9 mouse cellular contexts compared by ENCODE assay signal in the genomic region with DNA sequence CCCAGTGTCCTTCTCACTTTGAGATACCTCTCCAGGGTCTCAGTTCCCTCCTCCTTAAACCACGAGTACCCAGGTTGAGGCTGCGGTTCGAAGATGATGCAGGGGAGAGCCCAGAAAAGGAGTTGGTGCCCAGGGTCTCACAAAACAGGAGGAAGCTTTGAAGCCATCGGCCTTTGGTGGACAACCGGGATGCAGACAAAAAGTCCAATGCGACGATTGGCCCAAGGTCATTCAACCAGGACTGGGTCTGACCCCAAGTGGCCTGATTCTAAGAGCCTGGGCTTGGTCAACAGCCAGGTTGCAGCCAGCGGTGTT. TPM values are rescaled to one million over a fixed set of nuclear protein-coding genes. Genes with fewer than 3 reads are reported as not detected.
DNase-seq lines count a peak whose midpoint lies in the region; ATAC-seq and TF ChIP-seq lines count a peak whose summit lies in the region.
"Had no signal": no experiment of that assay in that cellular context is flagged by ENCODE, and none has a peak within 500 bp of the region (broad histone marks: within the 10 kb centered on the region; RNA-seq: fewer than 3 reads in every experiment).

No protein-coding gene starts in this region.

- peak overlapping the region; percentile 97 for H3K4me2 ChIP-seq in embryonic facial prominence, embryonic 15.5 days (replicated peaks)
- H3K4me2 ChIP-seq in neural tube, embryonic 13.5 days = peak overlapping the region; percentile 84

- TF ChIP-seq CTCF in layer of hippocampus, adult 2 months (conservative IDR thresholded peaks at IDR 0.05) = no peak

- no peaks in the 10 kb centered on the region for H3K36me3 ChIP-seq in embryonic facial prominence, embryonic 15.5 days
- peaks cover 4% of the 10 kb centered on the region; the same call in 1 of the 2 replicates for H3K36me3 ChIP-seq in limb, embryonic 10.5 days
- H3K36me3 ChIP-seq in neural tube, embryonic 13.5 days = peaks cover 6% of the 10 kb centered on the region; the same call in 1 of the 2 replicates

- DNase-seq in layer of hippocampus, adult 2 months (ENCODE audit: low spot score in 2 of 2) = no peak
- no peak for DNase-seq in layer of hippocampus, postnatal 14 days (ENCODE audit: low spot score in 2 of 2)
- DNase-seq in limb, embryonic 10.5 days (ENCODE audit: low spot score) = peak; percentile 54
- DNase-seq in cerebellum, adult 9-10 months = no peak
- no peak for DNase-seq in ovary, postnatal 36 days (ENCODE audit: low spot score)
- DNase-seq in layer of hippocampus, adult 9-10 months (ENCODE audit: low spot score) = no peak

- peak overlapping the region; percentile 92 for H3K4me3 ChIP-seq in layer of hippocampus, adult 2 months
- H3K4me3 ChIP-seq in embryonic facial prominence, embryonic 15.5 days (replicated peaks) = peak overlapping the region; percentile 50
- H3K4me3 ChIP-seq in limb, embryonic 10.5 days = peak overlapping the region; percentile 48
- H3K4me3 ChIP-seq in neural tube, embryonic 13.5 days = peak overlapping the region; percentile 43

- WGBS in embryonic facial prominence, embryonic 15.5 days = 20% methylated on average over 8 of the region's 8 CpGs
- WGBS in limb, embryonic 10.5 days = 17% methylated on average over 8 of the region's 8 CpGs
- WGBS in neural tube, embryonic 13.5 days = 13% methylated on average over 8 of the region's 8 CpGs

- peaks cover 73% of the 10 kb centered on the region for H3K27me3 ChIP-seq in embryonic facial prominence, embryonic 15.5 days
- H3K27me3 ChIP-seq in limb, embryonic 10.5 days (ENCODE audit: low read depth, poor library complexity, severe bottlenecking) = peaks cover 83% of the 10 kb centered on the region
- H3K27me3 ChIP-seq in neural tube, embryonic 13.5 days = peaks cover 76% of the 10 kb centered on the region

- H3K9me3 ChIP-seq in embryonic facial prominence, embryonic 15.5 days (replicated peaks) = no peaks in the 10 kb centered on the region
- no peaks in the 10 kb centered on the region for H3K9me3 ChIP-seq in limb, embryonic 10.5 days (replicated peaks)
- no peaks in the 10 kb centered on the region for H3K9me3 ChIP-seq in neural tube, embryonic 13.5 days

- H3K4me1 ChIP-seq in embryonic facial prominence, embryonic 15.5 days = peaks cover 55% of the 10 kb centered on the region
- peaks cover 58% of the 10 kb centered on the region for H3K4me1 ChIP-seq in limb, embryonic 10.5 days
- peaks cover 55% of the 10 kb centered on the region for H3K4me1 ChIP-seq in neural tube, embryonic 13.5 days (replicated peaks)

- no peak overlapping the region for H3K9ac ChIP-seq in embryonic facial prominence, embryonic 15.5 days
- 0 out of 2 replicates have a peak overlapping the region, but pooled peaks have one; percentile 69 for H3K9ac ChIP-seq in neural tube, embryonic 13.5 days

- ATAC-seq in embryonic facial prominence, embryonic 15.5 days (ENCODE audit: insufficient number of reproducible peaks, low FRiP score, low TSS enrichment, low read depth) = no peak
- no peak for ATAC-seq in neural tube, embryonic 13.5 days (ENCODE audit: low read depth)

- H3K27ac ChIP-seq in layer of hippocampus, adult 2 months = peak overlapping the region; percentile 93
- no peak overlapping the region for H3K27ac ChIP-seq in embryonic facial prominence, embryonic 15.5 days (replicated peaks)
- H3K27ac ChIP-seq in limb, embryonic 10.5 days = no peak overlapping the region
- no peak overlapping the region for H3K27ac ChIP-seq in neural tube, embryonic 13.5 days (replicated peaks)

RNA-seq across cellular contexts. Expression of a gene that starts 0.4 kb away (rescaled TPM):
- 10 to 100 TPM; 87.7 to 95.3 TPM for total RNA-seq in layer of hippocampus, adult 2 months (2021)
- total RNA-seq in layer of hippocampus, postnatal 14 days (2021) = 10 to 100 TPM; 45.5 to 53.6 TPM
- polyA plus RNA-seq in embryonic facial prominence, embryonic 15.5 days (2015; fragmentation: Nextera tagmentation; extraction: Ambion mirVana) = 4.1 TPM in 2 replicates
- 0.34 and 0.51 TPM in 2 replicates for polyA plus RNA-seq in limb, embryonic 10.5 days (2016; fragmentation: Nextera tagmentation; extraction: Ambion mirVana)
- polyA plus RNA-seq in neural tube, embryonic 13.5 days (2015; fragmentation: Nextera tagmentation; extraction: Ambion mirVana) = 0.64 and 0.99 TPM in 2 replicates
- total RNA-seq: common myeloid progenitor, adult 5-6 weeks had no signal

RNA-seq across cellular contexts. Expression of a gene that starts 7.6 kb away (rescaled TPM):
- total RNA-seq in layer of hippocampus, adult 2 months (2021) = 10 to 100 TPM; 93.6 to 97.7 TPM
- 10 to 100 TPM; 70.7 to 71.0 TPM for total RNA-seq in layer of hippocampus, postnatal 14 days (2021)
- 39.0 and 43.3 TPM in 2 replicates for polyA plus RNA-seq in embryonic facial prominence, embryonic 15.5 days (2015; fragmentation: Nextera tagmentation; extraction: Ambion mirVana)
- polyA plus RNA-seq in limb, embryonic 10.5 days (2016; fragmentation: Nextera tagmentation; extraction: Ambion mirVana) = 27.5 and 34.4 TPM in 2 replicates
- polyA plus RNA-seq in neural tube, embryonic 13.5 days (2015; fragmentation: Nextera tagmentation; extraction: Ambion mirVana) = 25.2 and 26.3 TPM in 2 replicates
- total RNA-seq: common myeloid progenitor, adult 5-6 weeks had no signal

RNA-seq across cellular contexts. Expression of a gene that starts 41.2 kb away (rescaled TPM):
- 10 to 100 TPM; 19.7 to 19.8 TPM for total RNA-seq in layer of hippocampus, adult 2 months (2021)
- 10 to 100 TPM; 21.9 to 28.1 TPM for total RNA-seq in layer of hippocampus, postnatal 14 days (2021)
- 28.8 and 29.4 TPM in 2 replicates for polyA plus RNA-seq in embryonic facial prominence, embryonic 15.5 days (2015; fragmentation: Nextera tagmentation; extraction: Ambion mirVana)
- 29.0 and 31.6 TPM in 2 replicates for polyA plus RNA-seq in limb, embryonic 10.5 days (2016; fragmentation: Nextera tagmentation; extraction: Ambion mirVana)
- polyA plus RNA-seq in neural tube, embryonic 13.5 days (2015; fragmentation: Nextera tagmentation; extraction: Ambion mirVana) = 26.2 and 32.7 TPM in 2 replicates

RNA-seq across cellular contexts. Expression of a gene that starts 41.6 kb away (rescaled TPM):
- total RNA-seq in layer of hippocampus, adult 2 months (2021) = 100 to 1,000 TPM; 333 to 394 TPM
- total RNA-seq in layer of hippocampus, postnatal 14 days (2021) = 100 to 1,000 TPM; 289 to 305 TPM
- 691 and 729 TPM in 2 replicates for polyA plus RNA-seq in embryonic facial prominence, embryonic 15.5 days (2015; fragmentation: Nextera tagmentation; extraction: Ambion mirVana)
- polyA plus RNA-seq in limb, embryonic 10.5 days (2016; fragmentation: Nextera tagmentation; extraction: Ambion mirVana) = 893 and 996 TPM in 2 replicates
- polyA plus RNA-seq in neural tube, embryonic 13.5 days (2015; fragmentation: Nextera tagmentation; extraction: Ambion mirVana) = 624 and 700 TPM in 2 replicates
